Comparison of ENCODE assay signal across 26 mouse cellular contexts in the genomic region with DNA sequence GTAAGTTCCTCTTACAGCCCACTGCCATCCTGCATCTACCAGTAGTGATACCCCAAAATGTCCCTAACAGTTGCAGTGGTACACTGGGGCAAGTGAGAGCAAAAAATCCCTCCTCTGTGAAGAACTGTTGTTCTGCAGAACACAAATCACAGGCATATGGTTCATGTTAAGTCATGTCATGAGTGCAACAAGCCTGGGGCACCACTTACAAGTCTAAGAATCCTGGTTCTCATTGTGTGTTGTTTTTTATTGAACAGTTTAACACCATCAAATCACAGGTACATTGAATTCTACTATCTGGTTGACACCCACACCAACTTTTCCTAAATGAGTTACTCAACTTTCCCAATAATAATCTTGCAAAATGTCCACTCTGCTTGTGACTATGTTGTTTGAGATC.
DNase-seq lines count a peak whose midpoint lies in the region; ATAC-seq lines count a peak whose summit lies in the region.
"Had no signal": no experiment of that assay in that cellular context is flagged by ENCODE, and none has a peak within 500 bp of the region (broad histone marks: within the 10 kb centered on the region; RNA-seq: fewer than 3 reads in every experiment).

No protein-coding gene starts in this region.

- H3K4me1 ChIP-seq in embryonic facial prominence, embryonic 13.5 days: peaks cover 23% of the 10 kb centered on the region
- H3K4me1 ChIP-seq in embryonic facial prominence, embryonic 15.5 days: peaks cover 13% of the 10 kb centered on the region; the same call in 1 of the 2 replicates
- H3K4me1 ChIP-seq in forebrain, embryonic 14.5 days (ENCODE audit: control insufficient read depth, insufficient read depth, low read length): no peaks in the 10 kb centered on the region
- H3K4me1 ChIP-seq: forebrain, embryonic 10.5 days; forebrain, embryonic 12.5 days; forebrain, embryonic 15.5 days had no signal

- ATAC-seq in embryonic facial prominence, embryonic 13.5 days (ENCODE audit: insufficient number of reproducible peaks, insufficient read depth, low FRiP score, low TSS enrichment, low read depth): no peak
- no peak for ATAC-seq in embryonic facial prominence, embryonic 15.5 days (ENCODE audit: insufficient number of reproducible peaks, low FRiP score, low TSS enrichment, low read depth)
- no peak for ATAC-seq in cerebellum, adult (ENCODE audit: insufficient number of reproducible peaks, low FRiP score, low TSS enrichment)
- no peak for ATAC-seq in forebrain, embryonic 14.5 days
- ATAC-seq: CD4-positive, CD25-positive, alpha-beta regulatory T cell, adult 4 months; forebrain, embryonic 15.5 days; forebrain, postnatal 0 days; Patski had no signal

- intact Hi-C loops in heart, postnatal 25 days (cut with DNase I): no loop called here

- no peaks in the 10 kb centered on the region for H3K27me3 ChIP-seq in embryonic facial prominence, embryonic 13.5 days
- no peaks in the 10 kb centered on the region for H3K27me3 ChIP-seq in embryonic facial prominence, embryonic 15.5 days
- H3K27me3 ChIP-seq in forebrain, embryonic 14.5 days (replicated peaks; ENCODE audit: control insufficient read depth, insufficient read depth, low read length): no peaks in the 10 kb centered on the region
- H3K27me3 ChIP-seq: CH12.LX; embryonic facial prominence, embryonic 12.5 days; forebrain, embryonic 12.5 days; forebrain, embryonic 15.5 days; Patski had no signal

- no peaks in the 10 kb centered on the region for H3K9me3 ChIP-seq in embryonic facial prominence, embryonic 13.5 days
- no peaks in the 10 kb centered on the region for H3K9me3 ChIP-seq in embryonic facial prominence, embryonic 15.5 days (replicated peaks)
- H3K9me3 ChIP-seq in forebrain, embryonic 14.5 days (replicated peaks; ENCODE audit: control insufficient read depth, low read length): no peaks in the 10 kb centered on the region
- H3K9me3 ChIP-seq: embryonic facial prominence, embryonic 12.5 days; forebrain, embryonic 10.5 days; forebrain, embryonic 12.5 days; forebrain, embryonic 15.5 days had no signal

- H3K27ac ChIP-seq in embryonic facial prominence, embryonic 13.5 days: peak overlapping the region; percentile 48
- peak overlapping the region; percentile 65 for H3K27ac ChIP-seq in embryonic facial prominence, embryonic 15.5 days (replicated peaks)
- no peak overlapping the region for H3K27ac ChIP-seq in forebrain, embryonic 14.5 days (ENCODE audit: low read depth, low read length)
- H3K27ac ChIP-seq: forebrain, embryonic 10.5 days; forebrain, embryonic 12.5 days; forebrain, embryonic 15.5 days had no signal

- H3K4me3 ChIP-seq in embryonic facial prominence, embryonic 13.5 days: no peak overlapping the region
- no peak overlapping the region for H3K4me3 ChIP-seq in embryonic facial prominence, embryonic 15.5 days (replicated peaks)
- H3K4me3 ChIP-seq in forebrain, embryonic 14.5 days (ENCODE audit: low read depth, low read length): no peak overlapping the region
- H3K4me3 ChIP-seq: embryonic facial prominence, embryonic 12.5 days; erythroblast, embryonic 14.5 days; forebrain, embryonic 10.5 days; forebrain, embryonic 12.5 days; forebrain, embryonic 15.5 days had no signal

- H3K9ac ChIP-seq in embryonic facial prominence, embryonic 13.5 days: no peak overlapping the region
- H3K9ac ChIP-seq in embryonic facial prominence, embryonic 15.5 days: no peak overlapping the region
- H3K9ac ChIP-seq in forebrain, embryonic 14.5 days (ENCODE audit: low read length): no peak overlapping the region
- H3K9ac ChIP-seq: embryonic facial prominence, embryonic 12.5 days; forebrain, embryonic 12.5 days; forebrain, embryonic 15.5 days; forebrain, postnatal 0 days had no signal

- H3K36me3 ChIP-seq in embryonic facial prominence, embryonic 13.5 days: no peaks in the 10 kb centered on the region
- no peaks in the 10 kb centered on the region for H3K36me3 ChIP-seq in embryonic facial prominence, embryonic 15.5 days
- H3K36me3 ChIP-seq in forebrain, embryonic 14.5 days (ENCODE audit: control insufficient read depth, insufficient read depth, low read length): no peaks in the 10 kb centered on the region
- H3K36me3 ChIP-seq: embryonic facial prominence, embryonic 12.5 days; forebrain, embryonic 10.5 days; forebrain, embryonic 12.5 days; forebrain, embryonic 15.5 days; G1E had no signal

- no peak overlapping the region for H3K4me2 ChIP-seq in embryonic facial prominence, embryonic 13.5 days
- H3K4me2 ChIP-seq in embryonic facial prominence, embryonic 15.5 days (replicated peaks): no peak overlapping the region
- H3K4me2 ChIP-seq in forebrain, embryonic 14.5 days (ENCODE audit: low read length): no peak overlapping the region
- H3K4me2 ChIP-seq: embryonic facial prominence, embryonic 12.5 days; forebrain, embryonic 12.5 days; forebrain, embryonic 15.5 days had no signal

- DNase-seq in heart, adult 11 months: peak; percentile 24
- no peak for DNase-seq in heart, postnatal 25 days (ENCODE audit: low spot score)
- DNase-seq in T-cell, adult 2 months (ENCODE audit: low spot score): no peak
- DNase-seq in forebrain, embryonic 14.5 days (ENCODE audit: low spot score): no peak
- DNase-seq: adrenal gland, adult 2 months; adrenal gland, postnatal 10 days; adrenal gland, postnatal 25 days; B cell, adult 2 months; cerebellum, adult 11-12 months; cerebellum, adult 2 months; cerebellum, adult 9-10 months; cerebellum, postnatal 10 days; cerebellum, postnatal 25 days; forebrain, postnatal 0 days had no signal
